Mouse (Mus musculus): ENCODE measurements around the gene Map3k20.

DNA sequence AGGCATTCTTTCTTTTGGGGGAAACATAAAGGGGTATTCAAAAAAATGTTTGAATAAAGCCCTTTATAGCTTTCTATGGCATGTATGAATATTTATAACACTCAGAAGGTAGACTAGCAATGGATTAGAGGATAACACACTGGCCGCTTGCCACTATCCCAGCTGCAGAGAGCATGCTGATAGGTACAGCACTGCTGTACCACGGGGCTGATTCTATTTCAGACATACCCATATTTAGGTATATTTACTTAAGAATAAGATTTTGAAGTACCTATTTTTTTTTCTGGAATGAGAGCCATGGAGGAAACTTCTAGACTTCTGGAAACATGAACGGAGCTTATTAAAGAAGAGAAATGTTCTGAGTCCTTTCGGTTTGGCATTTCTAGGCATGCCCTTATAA lies 39.8 kb upstream of the Map3k20 start:
- TF ChIP-seq POLR2A (IDR thresholded peaks at IDR 0.05; ENCODE audit: low read depth, low read length) (no peak), CTCF (IDR thresholded peaks at IDR 0.05; ENCODE audit: extremely low read depth, insufficient read depth, insufficient read length, insufficient replicate concordance) (no peak)
